Mouse (Mus musculus) heart, adult 2 months (tissue): ENCODE measurements at regions not wholly inside any gene's neighbourhood (a gene's known extent, or its start where the extent isn't known, plus 50 kb on each side); places are given as distances from the start of the nearest gene placed in this dataset.

ENCODE experiments used
- DNase-seq, 2 experiments: peaks; one replicate each; pipeline ENCODE4 v3.0.0; 2021
- H3K27ac ChIP-seq: fragments of 200-600 bp; 2 replicates; pipeline ENCODE4 v1.8.1; 2022
- H3K27me3 ChIP-seq: fragments of 200-500 bp; 2 replicates; pipeline ENCODE4 v1.6.1; 2012; ENCODE audit warnings: mild to moderate bottlenecking, low read length, inconsistent platforms, mixed read lengths; ENCODE audit not compliant: control insufficient read depth, insufficient read depth
- H3K36me3 ChIP-seq: fragments of 200-500 bp; 2 replicates; pipeline ENCODE4 v1.6.1; 2012; ENCODE audit warnings: low read length, inconsistent platforms; ENCODE audit not compliant: control insufficient read depth, insufficient read depth
- H3K4me1 ChIP-seq: fragments of 200-500 bp; 2 replicates; pipeline ENCODE4 v1.6.1; 2011; ENCODE audit warnings: low read length; ENCODE audit not compliant: control insufficient read depth, insufficient read depth
- H3K4me3 ChIP-seq: fragments of 200-600 bp; 2 replicates; pipeline ENCODE4 v1.8.1; 2022
- H3K79me2 ChIP-seq: fragments of 200-500 bp; replicated peaks from 2 replicates; pipeline ENCODE4 v1.6.1; 2012; ENCODE audit warnings: mild to moderate bottlenecking, inconsistent platforms, low read length, moderate library complexity, mixed read lengths; ENCODE audit not compliant: control insufficient read depth, insufficient read depth
- H3K9ac ChIP-seq: fragments of 200-500 bp; 2 replicates; pipeline ENCODE4 v1.6.1; 2012; ENCODE audit warnings: low read depth, mild to moderate bottlenecking, control low read depth, inconsistent platforms, low read length, mixed read lengths
- CTCF ChIP-seq: fragments of 200-600 bp; IDR thresholded peaks from 2 replicates; pipeline ENCODE4 v1.8.1; 2022; ENCODE audit warnings: antibody characterized with exemption, mild to moderate bottlenecking, moderate library complexity
- EP300 ChIP-seq: fragments of 200-500 bp; IDR thresholded peaks from 2 replicates; pipeline ENCODE4 v1.6.1; 2011; ENCODE audit warnings: low read depth, low read length, control low read depth; ENCODE audit not compliant: insufficient read depth
- POLR2A ChIP-seq: fragments of 200-500 bp; IDR thresholded peaks from 2 replicates; pipeline ENCODE4 v1.6.1; 2011; ENCODE audit warnings: mild to moderate bottlenecking, low read depth, low read length, control low read depth; ENCODE audit not compliant: insufficient read depth
- WGBS: fragments of 180-500 bp; shearing (Covaris S2); methylation state at CpG from one replicate; pipeline ENCODE4 v1.1.7; 2018; 5-methylcytosine and 5-hydroxymethylcytosine counted together
- intact Hi-C: fragments of 180-260 bp; cut with DNase I; formaldehyde crosslinking; loops from one replicate; pipeline ENCODE4 v1.15.1; 2025

DNA sequence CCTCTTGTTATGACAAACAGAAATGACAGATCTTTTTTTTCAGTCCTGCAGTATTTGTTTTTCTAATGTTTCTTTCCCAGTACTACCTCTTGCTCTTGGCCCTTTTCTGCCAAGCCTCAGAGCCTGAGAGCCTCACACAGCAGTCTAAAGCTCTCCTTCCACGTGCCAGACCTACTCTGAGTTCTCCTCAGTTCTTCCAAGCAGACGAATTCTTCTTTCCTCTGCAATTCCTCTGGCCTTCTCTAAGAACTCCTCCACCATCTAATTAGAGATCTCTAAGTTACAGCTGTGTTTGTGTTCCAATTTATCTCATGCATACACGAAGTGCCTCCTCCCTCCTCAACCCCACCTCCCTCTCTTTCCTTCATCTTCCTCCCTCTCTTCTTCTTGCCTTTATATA is 362.4 kb upstream of the Vrk2 start:
- Histone ChIP-seq H3K27me3 (no peaks in the 10 kb centered on the region), H3K4me3 (no peak overlapping the region), H3K79me2 (no peaks in the 10 kb centered on the region), H3K27ac (no peak overlapping the region), H3K9ac (no peak overlapping the region), H3K4me1 (no peaks in the 10 kb centered on the region), H3K36me3 (no peaks in the 10 kb centered on the region)
- TF ChIP-seq CTCF: no peak
- TF ChIP-seq EP300: no peak
- no peak for TF ChIP-seq POLR2A
- WGBS: 53% methylated on average over 3 of the region's 3 CpGs
- no peak for DNase-seq
- intact Hi-C loops: no loop called here

DNA sequence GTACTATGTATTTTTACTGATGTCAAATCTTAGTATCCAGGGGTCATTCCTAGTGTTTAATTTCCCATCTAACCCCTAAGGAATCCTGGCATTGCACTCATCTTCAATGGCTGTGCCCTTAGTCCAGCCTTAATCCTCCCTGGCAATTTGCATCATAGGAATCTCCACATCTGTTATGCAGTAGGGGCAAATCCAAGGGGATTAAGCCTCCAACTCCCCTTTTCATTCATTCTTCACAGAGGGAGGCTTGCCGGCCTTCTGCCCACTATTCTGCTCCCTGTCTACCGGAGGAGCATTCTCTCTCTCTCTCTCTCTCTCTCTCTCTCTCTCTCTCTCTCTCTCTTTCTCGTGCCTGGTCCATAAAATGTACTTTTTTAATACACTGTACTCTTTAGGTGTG is 338.0 kb upstream of the Vrk2 start:
- no peak overlapping the region for H3K9ac ChIP-seq
- no peak for DNase-seq
- 41% methylated on average over 3 of the region's 3 CpGs for WGBS

DNA sequence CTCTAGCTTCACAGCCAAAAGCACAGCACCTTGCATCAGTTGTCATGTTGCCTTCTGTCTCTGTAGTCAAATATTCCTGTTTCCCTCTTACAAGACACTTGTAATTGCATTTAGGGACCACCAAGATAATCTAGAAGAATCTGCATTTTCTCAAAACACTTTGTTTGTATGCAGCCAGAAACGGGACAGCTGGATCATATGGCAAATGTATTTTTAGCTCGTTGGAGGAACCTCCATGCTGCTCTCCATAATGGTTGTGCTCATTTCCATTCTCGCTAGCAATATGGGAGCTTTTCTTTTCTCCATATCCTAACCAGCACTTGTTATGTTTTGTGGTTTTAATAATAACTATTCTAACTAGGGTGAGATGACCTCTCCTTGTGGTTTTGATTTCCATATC is 313.3 kb upstream of the Vrk2 start:
- Histone ChIP-seq H3K27me3 (no peaks in the 10 kb centered on the region), H3K4me3 (no peak overlapping the region), H3K36me3 (no peaks in the 10 kb centered on the region), H3K4me1 (no peaks in the 10 kb centered on the region), H3K79me2 (no peaks in the 10 kb centered on the region), H3K9ac (no peak overlapping the region), H3K27ac (no peak overlapping the region)
- WGBS: 62% methylated on average over 3 of the region's 3 CpGs
- intact Hi-C loops: no loop called here
- TF ChIP-seq POLR2A (no peak), CTCF (no peak)
- DNase-seq: no peak

More for the DNA sequence above, 338.0 kb upstream of the Vrk2 start:
- no peak overlapping the region for H3K27ac ChIP-seq
- intact Hi-C loops: no loop called here
- no peak overlapping the region for H3K4me3 ChIP-seq
- TF ChIP-seq EP300 (no peak), POLR2A (no peak)
- no peaks in the 10 kb centered on the region for H3K79me2 ChIP-seq
- H3K36me3 ChIP-seq: no peaks in the 10 kb centered on the region
- no peaks in the 10 kb centered on the region for H3K4me1 ChIP-seq
- H3K27me3 ChIP-seq: no peaks in the 10 kb centered on the region

DNA sequence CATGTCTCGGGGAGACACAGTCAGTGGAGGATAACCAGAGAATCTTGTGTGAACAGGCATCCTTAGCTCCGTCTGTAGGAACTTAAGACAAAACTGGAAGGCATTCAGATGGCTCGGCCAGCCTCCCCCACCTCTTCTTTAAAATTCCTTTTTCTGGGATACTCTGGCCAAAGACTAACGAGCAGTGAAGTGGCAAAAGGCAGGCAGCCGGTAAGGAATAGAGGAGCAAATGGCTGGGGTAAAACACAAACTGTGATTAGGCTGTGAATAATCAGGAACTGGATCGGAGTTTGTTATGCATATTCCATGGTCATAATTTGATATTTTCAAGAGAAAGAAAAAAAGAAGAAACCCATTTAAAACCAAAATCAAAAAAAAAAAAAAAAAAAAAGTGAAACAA is 287.8 kb upstream of the Vrk2 start:
- WGBS: 45% methylated on average over 6 of the region's 6 CpGs
- H3K9ac ChIP-seq: no peak overlapping the region

More for the DNA sequence above, 287.8 kb upstream of the Vrk2 start:
- DNase-seq: no peak
- Histone ChIP-seq H3K79me2 (no peaks in the 10 kb centered on the region), H3K27me3 (no peaks in the 10 kb centered on the region), H3K36me3 (no peaks in the 10 kb centered on the region), H3K27ac (no peak overlapping the region), H3K4me1 (no peaks in the 10 kb centered on the region), H3K4me3 (no peak overlapping the region)
- no peak for TF ChIP-seq EP300
- TF ChIP-seq CTCF: no peak
- no peak for TF ChIP-seq POLR2A
- intact Hi-C loops: no loop called here
